Mouse (Mus musculus): ENCODE results near the gene A830005F24Rik. TPM values are rescaled to one million over a fixed set of nuclear protein-coding genes. Genes with fewer than 3 reads are reported as not detected.

A830005F24Rik gene
- total RNA-seq, 1 experiment from 2014 or later = 1.7 TPM

DNA sequence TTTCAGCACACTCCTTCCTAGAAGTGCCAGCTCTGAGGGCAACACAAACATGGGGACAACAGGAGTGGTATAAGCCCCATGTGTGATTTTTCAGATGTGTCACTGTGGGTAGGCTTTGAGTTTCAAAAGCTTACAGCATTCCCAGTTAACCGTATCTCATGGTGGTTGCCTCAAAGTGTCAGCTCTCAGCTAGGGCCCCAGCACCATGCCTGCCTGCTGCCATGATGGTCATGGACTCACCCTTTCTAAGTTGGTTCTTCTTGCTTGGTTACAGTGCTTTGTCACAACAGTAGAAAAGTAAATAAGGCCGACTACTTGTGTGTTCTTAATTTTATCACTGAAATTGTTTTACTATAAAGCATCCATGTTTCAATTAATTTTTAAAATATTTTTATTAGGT is 18.1 kb downstream of the A830005F24Rik start:
- ATAC-seq (replicated peaks in 1 of 2; ENCODE audit: insufficient read depth in 1 of 2, low FRiP score in 2 of 2, low TSS enrichment in 1 of 2, low read depth in 1 of 2, poor library complexity in 2 of 2, severe bottlenecking in 2 of 2) = no peak

DNA sequence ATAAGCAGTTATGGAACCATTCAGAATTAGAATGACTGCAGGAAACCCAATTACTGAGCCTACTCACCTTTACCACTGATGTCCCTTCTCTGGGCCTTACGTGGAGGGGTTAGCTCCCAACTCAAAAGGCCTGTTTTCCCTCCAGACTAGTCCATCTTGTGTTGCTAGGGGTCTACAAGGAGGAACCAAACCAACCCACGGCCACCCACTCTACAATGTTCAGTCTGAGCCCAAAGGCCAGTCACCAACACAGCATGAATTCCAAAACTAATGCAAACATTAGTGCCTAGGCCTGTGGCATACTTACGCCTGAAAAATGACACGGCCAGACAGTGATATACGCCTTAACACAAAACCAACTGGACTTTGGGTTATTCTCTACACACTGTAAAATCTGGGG is 20.1 kb downstream of the A830005F24Rik start:
- ATAC-seq (replicated peaks in 1 of 2; ENCODE audit: insufficient read depth in 1 of 2, low FRiP score in 2 of 2, low TSS enrichment in 1 of 2, low read depth in 1 of 2, poor library complexity in 2 of 2, severe bottlenecking in 2 of 2) = no peak

DNA sequence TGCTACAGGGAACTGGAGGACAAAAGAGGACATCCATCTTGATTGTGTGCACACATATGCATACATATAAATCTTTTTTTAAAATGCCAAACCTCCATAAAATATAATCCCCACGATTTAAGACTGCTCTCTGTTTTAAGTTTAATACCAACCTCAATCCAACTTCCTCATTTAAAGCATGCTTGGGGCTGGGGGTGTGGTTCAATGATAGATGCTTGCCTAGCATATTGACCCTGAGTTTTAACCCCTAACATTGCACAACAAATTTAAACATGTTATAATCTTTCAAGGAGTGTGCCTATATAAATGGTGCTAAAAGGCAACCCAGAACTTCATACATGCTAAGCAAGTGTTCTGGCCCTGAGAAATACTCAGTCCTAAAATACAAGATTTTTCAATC is 27.1 kb downstream of the A830005F24Rik start:
- ATAC-seq (replicated peaks in 1 of 2; ENCODE audit: insufficient read depth in 1 of 2, low FRiP score in 2 of 2, low TSS enrichment in 1 of 2, low read depth in 1 of 2, poor library complexity in 2 of 2, severe bottlenecking in 2 of 2) = peak; percentile 62 to 65

DNA sequence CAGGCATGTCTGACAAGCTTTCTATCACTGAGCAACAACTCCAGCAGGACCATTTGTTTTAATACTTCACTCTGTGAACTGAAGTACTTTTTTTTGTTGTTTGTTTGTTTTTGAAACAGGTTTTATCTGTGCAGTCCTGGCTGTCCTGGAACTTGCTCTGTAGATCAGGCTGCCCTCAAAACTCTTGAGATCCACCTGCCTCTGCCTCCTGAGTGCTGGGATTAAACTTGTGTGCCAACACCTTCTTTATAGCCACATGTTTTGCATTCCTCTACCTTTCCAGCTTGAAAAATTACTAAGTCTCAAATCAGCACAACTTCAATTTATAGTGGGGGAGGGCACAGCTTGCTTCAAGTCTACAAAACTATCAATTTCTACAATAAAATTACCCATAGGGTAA is 31.0 kb downstream of the A830005F24Rik start:
- no peak for ATAC-seq (replicated peaks in 1 of 2; ENCODE audit: insufficient read depth in 1 of 2, low FRiP score in 2 of 2, low TSS enrichment in 1 of 2, low read depth in 1 of 2, poor library complexity in 2 of 2, severe bottlenecking in 2 of 2)

DNA sequence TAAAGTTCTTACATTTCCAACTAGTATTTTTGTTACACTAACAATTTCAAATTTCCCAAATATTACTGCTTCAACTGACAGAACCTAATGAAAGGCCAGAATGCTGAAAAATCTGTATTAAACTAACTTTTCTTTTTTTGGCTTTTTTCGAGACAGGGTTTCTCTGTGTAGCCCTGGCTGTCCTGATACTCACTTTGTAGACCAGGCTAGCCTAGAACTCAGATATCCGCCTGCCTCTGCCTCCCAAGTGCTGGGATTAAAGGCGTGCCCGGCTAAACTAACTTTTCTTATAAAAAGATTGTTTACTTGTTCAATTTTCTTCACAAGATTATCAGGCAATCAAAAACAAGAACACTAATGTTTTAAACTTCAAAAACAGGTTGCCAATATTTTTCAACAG is 31.5 kb downstream of the A830005F24Rik start:
- ATAC-seq (replicated peaks in 1 of 2; ENCODE audit: insufficient read depth in 1 of 2, low FRiP score in 2 of 2, low TSS enrichment in 1 of 2, low read depth in 1 of 2, poor library complexity in 2 of 2, severe bottlenecking in 2 of 2) = no peak

DNA sequence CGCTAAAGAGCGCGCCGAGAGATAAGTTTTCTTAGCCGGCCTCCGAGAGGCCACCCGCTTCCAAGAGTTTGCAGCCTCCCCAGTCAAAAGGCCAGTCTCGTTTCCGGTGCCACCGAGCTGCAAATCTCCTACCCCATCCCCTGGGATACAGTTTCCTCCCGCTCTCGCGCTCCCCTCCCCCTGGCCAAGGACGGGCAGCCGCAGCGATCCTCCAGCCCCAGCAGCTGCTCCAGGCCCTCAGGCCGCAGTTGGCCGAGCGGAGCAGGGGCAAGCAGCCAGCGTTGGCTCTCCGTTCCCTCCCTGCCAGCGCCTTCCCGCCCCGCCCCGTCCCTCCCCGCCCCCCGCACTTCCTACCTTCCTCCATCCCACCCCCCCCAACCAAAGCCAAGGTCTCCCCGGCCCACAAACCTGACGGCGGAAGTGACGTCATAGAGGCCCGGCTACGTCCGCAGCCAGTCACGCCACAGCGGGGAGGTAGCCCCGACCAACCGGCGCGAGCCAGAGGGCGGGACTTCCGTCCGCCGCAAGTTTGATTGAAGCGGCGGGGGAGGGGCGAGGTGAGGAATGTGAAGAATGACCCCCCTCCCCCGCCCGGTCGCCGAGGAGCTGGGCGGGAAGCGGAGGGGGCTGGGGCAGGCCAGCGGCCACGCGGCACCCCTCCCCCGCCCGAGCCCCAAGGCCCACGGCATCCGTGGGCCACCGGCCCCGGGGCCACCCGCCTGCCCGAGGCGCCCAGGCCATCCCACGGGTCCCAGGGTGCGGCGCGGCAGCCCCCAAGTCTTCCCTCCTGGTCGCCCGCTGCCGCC is 32.3 kb downstream of the A830005F24Rik start:
- peak; percentile 84 to 85 for ATAC-seq (replicated peaks in 1 of 2; ENCODE audit: insufficient read depth in 1 of 2, low FRiP score in 2 of 2, low TSS enrichment in 1 of 2, low read depth in 1 of 2, poor library complexity in 2 of 2, severe bottlenecking in 2 of 2)

DNA sequence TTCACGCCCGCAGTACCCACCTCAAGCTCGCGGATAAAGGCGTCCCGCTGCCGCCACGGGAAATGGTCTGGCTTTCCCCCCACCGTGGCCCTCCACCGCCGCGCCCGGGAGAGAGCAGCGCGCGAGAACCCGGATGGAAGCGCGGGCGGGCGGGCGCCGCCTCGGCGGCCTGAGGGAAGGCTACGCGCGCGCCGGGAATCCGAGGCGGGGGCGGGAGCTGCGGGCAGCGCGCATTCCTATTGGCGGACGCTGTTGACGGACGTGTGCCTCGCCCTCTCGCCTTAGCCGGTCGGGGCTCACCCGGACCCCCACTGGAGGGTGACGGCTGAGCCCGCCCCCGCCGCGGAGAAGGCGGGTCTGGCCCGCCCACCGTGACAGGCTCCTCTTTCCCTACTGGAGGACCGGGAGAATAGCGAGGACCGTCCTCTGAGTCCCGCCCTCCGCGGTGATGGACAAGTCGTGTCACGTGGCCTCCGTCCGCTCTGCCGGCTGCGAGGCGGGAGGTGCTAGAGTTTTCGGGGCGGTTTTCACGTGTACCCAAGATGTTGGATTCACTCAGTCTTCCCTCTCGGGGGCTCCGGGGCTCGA is 33.1 kb downstream of the A830005F24Rik start:
- ATAC-seq (replicated peaks in 1 of 2; ENCODE audit: insufficient read depth in 1 of 2, low FRiP score in 2 of 2, low TSS enrichment in 1 of 2, low read depth in 1 of 2, poor library complexity in 2 of 2, severe bottlenecking in 2 of 2) = peak; percentile 93 to 94

DNA sequence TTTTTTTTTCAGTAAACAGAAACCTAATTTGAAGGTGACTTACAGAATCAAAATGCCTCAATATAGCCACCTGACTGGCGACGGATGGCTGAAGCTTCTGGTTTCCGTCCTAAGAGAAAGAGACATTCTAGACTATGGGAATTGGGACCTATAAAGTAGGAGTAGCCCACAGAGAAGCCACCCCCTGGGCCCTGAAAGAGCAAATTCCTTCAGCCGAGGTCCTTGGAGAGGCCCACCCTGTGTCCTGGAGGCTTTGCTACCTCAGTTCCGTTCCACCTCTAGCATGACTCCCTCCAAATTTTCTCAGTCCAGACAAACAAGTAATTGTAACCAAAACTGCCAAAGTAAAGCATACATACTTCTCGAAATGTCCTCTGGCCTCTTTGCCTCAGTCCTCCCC is 34.3 kb downstream of the A830005F24Rik start:
- ATAC-seq (replicated peaks in 1 of 2; ENCODE audit: insufficient read depth in 1 of 2, low FRiP score in 2 of 2, low TSS enrichment in 1 of 2, low read depth in 1 of 2, poor library complexity in 2 of 2, severe bottlenecking in 2 of 2) = no peak

DNA sequence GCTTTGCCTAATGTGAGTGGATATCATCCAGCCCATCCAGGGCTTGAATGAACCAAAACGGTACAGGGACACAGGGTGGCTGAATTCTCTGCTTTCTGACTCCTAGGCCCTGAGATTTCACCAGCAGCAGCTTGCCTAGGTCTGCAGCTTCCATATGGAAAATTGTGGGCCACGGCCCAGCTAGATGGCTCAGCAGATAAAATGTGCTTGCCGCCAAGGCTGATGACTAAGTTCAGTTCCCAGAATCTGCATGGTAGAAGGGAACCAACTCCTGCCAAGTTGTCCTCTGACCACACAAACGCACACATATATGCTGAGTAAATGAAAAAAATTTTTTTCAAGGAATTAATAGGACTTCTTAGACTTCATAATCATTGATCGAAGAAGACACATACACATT is 34.9 kb downstream of the A830005F24Rik start:
- ATAC-seq (replicated peaks in 1 of 2; ENCODE audit: insufficient read depth in 1 of 2, low FRiP score in 2 of 2, low TSS enrichment in 1 of 2, low read depth in 1 of 2, poor library complexity in 2 of 2, severe bottlenecking in 2 of 2) = no peak

DNA sequence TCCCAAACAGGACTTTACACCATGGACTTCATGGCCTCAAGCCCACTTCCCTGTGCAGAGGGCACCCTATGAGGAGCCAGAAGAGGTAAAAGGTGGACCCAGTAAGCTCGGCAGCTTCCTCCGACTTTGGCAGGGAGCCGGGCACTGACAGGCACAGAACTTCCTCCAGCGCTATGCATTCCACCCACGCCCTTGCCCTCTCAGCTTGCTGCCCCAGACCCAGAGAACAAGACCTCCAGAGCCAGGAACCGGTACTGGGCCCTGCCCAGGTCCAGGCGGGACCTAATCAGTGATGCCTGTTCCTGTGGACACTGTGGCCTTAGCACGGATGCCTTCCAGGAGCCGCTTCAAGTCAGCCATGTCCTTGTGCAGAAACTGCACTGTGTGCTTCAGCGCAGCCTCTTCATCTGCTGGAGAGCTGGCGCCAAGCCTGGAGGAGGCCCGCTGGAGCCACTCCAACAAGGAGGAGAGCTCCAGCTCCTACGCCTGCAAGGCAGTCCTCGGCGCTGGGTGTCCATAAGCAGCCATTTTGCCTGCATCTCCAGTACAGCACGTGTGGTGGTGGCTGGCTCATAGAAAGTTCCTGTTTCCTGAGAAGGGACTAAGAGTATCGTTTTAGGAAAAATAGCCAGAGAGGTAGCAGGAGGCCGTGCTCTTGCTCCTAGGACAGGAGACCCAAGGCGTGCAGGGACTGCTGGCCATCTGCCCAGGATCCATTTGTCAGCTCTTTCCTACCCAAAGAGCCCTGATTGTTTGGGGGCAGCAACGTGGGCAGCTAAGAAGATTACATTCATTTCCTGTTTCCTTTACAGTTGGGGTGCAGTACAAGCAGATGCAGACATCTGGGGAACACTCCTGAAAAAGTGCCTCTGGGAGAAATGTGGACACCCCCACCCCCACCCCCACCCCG is 39.1 kb downstream of the A830005F24Rik start:
- ATAC-seq (replicated peaks in 1 of 2; ENCODE audit: insufficient read depth in 1 of 2, low FRiP score in 2 of 2, low TSS enrichment in 1 of 2, low read depth in 1 of 2, poor library complexity in 2 of 2, severe bottlenecking in 2 of 2) = peak; percentile 83 to 89

DNA sequence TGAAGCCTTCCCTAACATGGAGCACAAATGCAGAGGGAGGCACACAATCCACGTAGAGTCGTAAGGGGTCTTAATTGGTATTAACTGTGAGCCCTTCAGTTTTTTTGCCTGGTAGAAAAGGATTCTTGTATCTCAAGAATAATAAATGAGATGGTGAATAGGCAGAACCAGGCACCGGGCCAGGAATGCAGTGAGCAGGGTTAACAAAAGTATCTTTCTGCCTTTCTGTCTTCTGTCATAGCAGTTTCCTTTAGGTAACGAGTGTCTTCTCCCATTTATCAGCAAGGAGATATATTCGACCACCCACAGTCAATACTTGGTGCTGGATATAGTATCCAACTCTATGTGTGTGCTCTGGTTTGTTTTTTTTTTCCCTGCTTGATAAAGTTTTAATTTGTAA is 40.1 kb downstream of the A830005F24Rik start:
- ATAC-seq (replicated peaks in 1 of 2; ENCODE audit: insufficient read depth in 1 of 2, low FRiP score in 2 of 2, low TSS enrichment in 1 of 2, low read depth in 1 of 2, poor library complexity in 2 of 2, severe bottlenecking in 2 of 2) = no peak

DNA sequence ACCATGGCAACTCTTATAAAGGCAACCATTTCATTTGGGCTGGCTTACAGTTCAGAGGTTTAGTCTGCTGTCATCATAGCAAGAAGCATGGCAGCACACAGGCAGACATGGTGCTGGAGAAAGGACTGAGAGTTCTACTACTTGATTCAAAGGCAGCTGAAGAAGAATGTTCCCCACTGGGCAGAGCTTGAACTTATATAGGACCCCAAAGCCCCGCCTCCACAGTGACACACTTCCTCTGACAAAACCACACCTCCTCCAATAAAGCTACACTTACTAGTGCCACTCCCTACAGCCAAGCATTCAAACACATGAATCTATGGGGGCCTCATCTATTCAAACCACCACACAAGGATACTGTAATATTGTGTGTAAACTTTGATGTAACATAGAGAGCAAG is 41.2 kb downstream of the A830005F24Rik start:
- ATAC-seq (replicated peaks in 1 of 2; ENCODE audit: insufficient read depth in 1 of 2, low FRiP score in 2 of 2, low TSS enrichment in 1 of 2, low read depth in 1 of 2, poor library complexity in 2 of 2, severe bottlenecking in 2 of 2) = no peak

DNA sequence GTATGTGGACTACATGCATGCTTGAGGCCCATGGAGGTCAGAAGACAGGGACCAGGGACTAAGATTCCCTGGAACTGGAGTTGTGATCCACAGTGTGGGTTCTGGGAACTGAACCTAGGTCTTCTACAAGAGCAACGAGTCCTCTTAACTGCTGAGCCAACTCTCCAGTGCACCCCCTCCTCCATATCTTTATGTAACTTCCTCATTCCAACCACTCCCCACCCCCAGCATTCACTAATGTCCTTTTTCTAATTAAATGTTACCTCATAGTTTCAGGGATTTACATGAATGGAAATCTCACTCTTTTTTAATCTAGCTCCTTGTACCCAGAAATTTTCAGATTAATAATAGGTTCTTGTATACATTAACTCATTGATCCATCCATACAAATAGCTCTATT is 42.6 kb downstream of the A830005F24Rik start:
- ATAC-seq (replicated peaks in 1 of 2; ENCODE audit: insufficient read depth in 1 of 2, low FRiP score in 2 of 2, low TSS enrichment in 1 of 2, low read depth in 1 of 2, poor library complexity in 2 of 2, severe bottlenecking in 2 of 2) = no peak

DNA sequence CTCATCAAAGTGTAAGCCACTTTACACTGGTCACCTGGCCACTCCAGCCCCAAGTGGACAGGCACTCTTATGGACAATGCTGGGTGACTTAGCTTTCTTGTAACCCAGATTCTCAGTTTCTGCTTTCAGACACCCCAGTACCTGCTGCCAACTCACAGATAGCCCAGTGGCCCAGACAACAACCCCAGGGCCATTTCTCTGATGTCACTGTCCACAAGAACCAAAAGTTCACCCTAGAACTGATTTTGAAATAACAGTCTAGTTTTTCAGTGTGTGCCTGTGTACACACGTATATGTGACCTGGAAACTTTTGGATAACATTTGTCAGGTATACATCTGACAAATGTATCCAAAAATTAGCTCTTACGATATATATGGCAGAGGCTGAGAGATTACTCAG is 48.1 kb downstream of the A830005F24Rik start:
- ATAC-seq (replicated peaks in 1 of 2; ENCODE audit: insufficient read depth in 1 of 2, low FRiP score in 2 of 2, low TSS enrichment in 1 of 2, low read depth in 1 of 2, poor library complexity in 2 of 2, severe bottlenecking in 2 of 2) = no peak

DNA sequence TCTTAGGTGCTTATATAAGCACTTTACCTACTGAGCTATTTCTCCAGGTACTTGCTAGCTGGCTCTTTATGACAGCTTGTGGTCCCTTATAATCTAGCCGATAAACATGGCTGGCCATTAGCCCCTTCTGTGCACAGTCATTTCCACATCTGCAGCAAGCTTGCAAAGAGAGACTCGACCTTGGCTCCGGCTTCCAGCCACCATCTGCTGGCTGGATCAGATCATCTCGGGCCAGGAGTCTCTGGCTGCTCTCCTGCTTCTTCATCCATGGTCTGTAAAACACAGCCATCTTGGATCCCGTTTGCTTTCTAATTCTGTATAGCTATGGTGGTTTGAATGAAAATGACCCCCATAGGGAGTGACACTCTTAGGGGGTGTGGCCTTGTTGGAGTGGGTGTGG is 49.0 kb downstream of the A830005F24Rik start:
- no peak for ATAC-seq (replicated peaks in 1 of 2; ENCODE audit: insufficient read depth in 1 of 2, low FRiP score in 2 of 2, low TSS enrichment in 1 of 2, low read depth in 1 of 2, poor library complexity in 2 of 2, severe bottlenecking in 2 of 2)
